Mouse (Mus musculus) splenic B cell, adult 2 months (primary cell): ENCODE measurements at regions not wholly inside any gene's neighbourhood (a gene's known extent, or its start where the extent isn't known, plus 50 kb on each side); places are given as distances from the start of the nearest gene placed in this dataset.

Experiments used
- DNase-seq: peaks from one replicate; pipeline ENCODE4 v3.0.0-alpha.2; 2011; ENCODE audit warnings: low read depth, low spot score
- H3K27me3 ChIP-seq: 2 replicates; pipeline ENCODE4 v1.6.1; 2012; ENCODE audit warnings: mild to moderate bottlenecking, low read length, moderate library complexity, mixed read lengths; ENCODE audit not compliant: control insufficient read depth, poor library complexity, insufficient read depth, severe bottlenecking
- H3K36me3 ChIP-seq: 2 replicates; pipeline ENCODE4 v1.6.1; 2012; ENCODE audit warnings: mild to moderate bottlenecking, low read length, moderate library complexity, mixed read lengths; ENCODE audit not compliant: control insufficient read depth, poor library complexity, insufficient read depth, severe bottlenecking

DNA sequence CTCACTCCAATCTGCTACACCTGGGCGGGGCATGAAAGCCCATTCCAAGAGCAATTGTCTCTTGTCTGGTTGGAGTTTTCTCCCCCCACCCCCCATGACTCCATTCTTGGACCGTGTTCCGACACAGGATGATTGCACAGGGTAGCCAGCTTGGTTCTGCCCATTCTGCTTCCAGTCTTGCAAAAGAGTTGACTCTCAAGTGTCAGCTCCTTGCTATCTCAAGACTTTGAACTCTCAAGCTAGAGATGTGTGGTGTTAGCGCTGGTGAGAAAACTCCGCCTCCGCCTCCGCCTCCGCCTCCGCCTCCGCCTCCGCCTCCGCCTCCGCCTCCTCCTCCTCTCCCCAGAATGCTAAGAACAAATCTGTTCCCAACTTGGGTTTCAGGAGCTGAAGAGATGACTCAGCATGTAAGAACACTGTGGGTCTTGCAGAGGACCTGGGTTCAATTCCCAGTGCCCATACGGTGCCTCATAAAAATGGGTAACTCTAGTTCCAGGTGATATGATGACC is 135.1 kb downstream of the Bcat1 start:
- DNase-seq, result no peak
- no peaks in the 10 kb centered on the region for H3K36me3 ChIP-seq
- no peaks in the 10 kb centered on the region for H3K27me3 ChIP-seq

DNA sequence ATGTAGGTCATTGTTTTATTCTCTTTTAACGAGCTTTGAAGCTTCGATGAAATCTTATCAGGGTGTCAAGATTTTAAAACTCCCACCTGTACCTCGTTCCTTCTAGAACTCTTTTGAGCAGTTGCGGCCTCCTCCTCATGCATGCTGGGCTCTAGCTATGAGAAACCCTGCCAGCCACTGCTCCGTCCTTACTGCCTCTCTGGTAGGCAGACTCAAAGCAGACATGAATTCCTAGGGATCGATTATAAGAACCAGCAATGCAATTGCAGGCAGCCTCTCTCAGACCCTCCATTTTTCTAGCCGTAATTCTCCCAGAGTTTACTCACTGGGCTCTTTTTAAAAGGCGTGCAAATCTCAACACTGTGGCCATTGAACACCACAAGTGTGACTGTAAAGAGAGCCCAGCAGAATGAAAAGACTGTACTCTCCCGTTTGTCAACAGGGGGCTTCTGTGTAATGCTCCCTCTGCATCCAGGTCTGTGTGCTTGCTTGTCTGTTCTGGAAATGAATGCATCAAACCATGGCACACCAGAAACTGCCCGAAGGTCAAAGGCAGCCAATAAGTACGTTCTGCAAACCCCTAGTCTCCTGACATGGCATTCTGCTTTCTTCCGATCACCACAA is 137.3 kb downstream of the Bcat1 start:
- H3K36me3 ChIP-seq, result no peaks in the 10 kb centered on the region
- no peak for DNase-seq

DNA sequence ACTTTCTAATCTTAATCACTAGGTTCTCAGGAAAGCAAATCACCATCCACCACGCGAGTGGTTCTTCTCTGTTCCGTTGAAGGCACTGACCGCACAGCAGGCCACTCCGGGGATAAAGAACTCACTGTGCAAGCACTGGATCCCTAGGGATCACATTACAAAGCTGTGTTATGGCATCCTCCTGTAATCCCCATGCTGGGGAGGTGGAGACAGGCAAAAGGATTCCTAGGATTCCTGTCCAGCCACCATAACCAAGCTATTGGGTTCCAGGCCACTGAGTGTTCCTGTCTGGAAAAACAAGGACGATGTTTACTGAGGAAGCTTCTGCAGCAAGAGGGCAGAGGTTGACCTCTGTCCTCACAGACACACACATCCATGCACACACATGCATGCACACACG is 138.8 kb downstream of the Bcat1 start:
- DNase-seq, result no peak
- Histone ChIP-seq H3K27me3 (no peaks in the 10 kb centered on the region), H3K36me3 (no peaks in the 10 kb centered on the region)

More for the DNA sequence above, 137.3 kb downstream of the Bcat1 start:
- H3K27me3 ChIP-seq, result no peaks in the 10 kb centered on the region

DNA sequence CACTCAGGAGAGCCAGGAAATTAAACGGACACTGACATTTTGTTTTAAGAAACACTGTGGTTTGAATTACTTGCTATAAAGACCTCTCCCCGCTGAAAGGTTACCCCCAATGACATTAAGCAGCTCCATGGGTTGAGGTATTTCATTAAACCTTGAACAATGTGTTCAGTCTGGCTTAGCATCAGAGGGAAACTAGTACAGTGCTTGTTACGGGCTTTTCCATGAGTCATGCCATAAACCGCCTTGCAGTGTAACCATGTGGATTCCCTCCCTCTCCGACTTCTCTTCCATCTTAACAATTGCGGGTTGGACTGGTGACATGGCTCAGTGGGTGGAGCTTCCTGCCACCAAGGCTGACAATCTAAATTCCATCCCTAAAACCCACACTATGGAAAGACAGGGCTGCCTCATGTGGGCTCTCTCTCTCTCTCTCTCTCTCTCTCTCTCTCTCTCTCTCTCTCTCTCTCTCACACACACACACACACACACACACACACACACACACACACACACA is 142.2 kb downstream of the Bcat1 start:
- no peak for DNase-seq
- H3K27me3 ChIP-seq, result no peaks in the 10 kb centered on the region
- no peaks in the 10 kb centered on the region for H3K36me3 ChIP-seq

DNA sequence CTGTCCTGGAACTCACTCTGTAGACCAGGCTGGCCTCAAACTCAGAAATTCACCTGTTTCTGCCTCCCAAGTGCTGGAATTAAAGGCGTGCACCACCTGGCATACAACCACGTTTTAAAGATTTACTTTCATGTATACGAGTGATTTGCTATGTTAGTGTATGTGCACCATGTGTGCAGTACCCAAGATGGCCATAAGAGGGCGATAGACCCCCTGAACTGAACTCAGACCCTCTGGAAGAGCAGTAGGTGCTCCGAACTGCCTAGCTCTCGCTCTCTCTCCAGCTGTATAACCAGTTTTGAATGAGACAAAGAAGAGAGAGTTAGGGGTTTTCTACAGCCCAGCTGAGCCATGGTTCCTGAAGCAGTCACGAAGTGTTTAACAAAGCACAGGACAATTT is 143.6 kb downstream of the Bcat1 start:
- Histone ChIP-seq H3K36me3 (no peaks in the 10 kb centered on the region), H3K27me3 (no peaks in the 10 kb centered on the region)
- DNase-seq, result no peak

DNA sequence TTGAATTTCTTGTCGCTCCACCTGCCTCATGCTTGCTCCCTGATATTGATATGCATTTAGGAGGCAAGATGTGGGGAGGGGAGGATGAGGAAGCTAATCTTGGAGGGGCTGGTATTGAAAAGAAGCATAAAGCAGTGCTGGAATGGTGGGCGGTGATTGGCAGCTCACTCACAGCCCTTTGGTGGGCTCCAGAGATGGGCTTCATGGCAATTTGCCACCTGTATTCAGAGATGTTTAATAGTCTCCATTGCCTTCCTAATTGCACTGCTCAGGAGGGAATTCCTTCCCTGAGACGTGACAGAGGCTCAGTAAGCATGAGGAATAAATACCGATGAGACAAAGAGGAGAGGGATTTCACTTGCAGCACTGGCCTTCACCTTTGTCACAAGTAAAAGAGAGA is 146.0 kb downstream of the Bcat1 start:
- Histone ChIP-seq H3K36me3 (no peaks in the 10 kb centered on the region), H3K27me3 (no peaks in the 10 kb centered on the region)
- no peak for DNase-seq

DNA sequence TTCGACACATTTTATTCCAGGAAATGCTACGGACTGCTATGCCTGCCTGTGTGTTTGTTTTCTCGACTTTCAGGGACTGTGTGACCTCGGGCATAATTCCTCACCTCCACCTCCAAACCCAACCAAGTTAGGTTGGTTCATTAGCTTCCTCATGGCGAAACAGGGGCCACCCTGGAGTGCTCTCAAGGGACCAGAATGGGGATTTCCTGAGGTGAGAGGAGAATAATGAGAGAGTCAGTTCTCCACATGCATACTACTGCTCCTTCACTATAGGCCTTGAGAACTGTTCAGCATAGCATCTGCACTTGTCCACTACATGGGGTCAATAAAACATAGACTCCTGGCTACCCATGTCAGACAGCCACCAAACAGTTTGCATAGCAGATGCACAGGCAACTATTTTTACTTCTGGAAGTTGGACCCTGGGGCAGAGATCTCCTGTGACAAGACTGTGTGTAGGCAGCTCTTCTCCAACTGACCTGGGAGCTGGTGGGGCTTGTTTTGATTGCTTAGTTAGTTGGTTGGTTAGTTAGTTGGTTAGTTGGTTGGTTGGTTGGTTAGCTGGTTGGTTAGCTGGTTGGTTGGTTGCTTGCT is 146.6 kb downstream of the Bcat1 start:
- peak; percentile 44 for DNase-seq
- Histone ChIP-seq H3K27me3 (no peaks in the 10 kb centered on the region), H3K36me3 (no peaks in the 10 kb centered on the region)

DNA sequence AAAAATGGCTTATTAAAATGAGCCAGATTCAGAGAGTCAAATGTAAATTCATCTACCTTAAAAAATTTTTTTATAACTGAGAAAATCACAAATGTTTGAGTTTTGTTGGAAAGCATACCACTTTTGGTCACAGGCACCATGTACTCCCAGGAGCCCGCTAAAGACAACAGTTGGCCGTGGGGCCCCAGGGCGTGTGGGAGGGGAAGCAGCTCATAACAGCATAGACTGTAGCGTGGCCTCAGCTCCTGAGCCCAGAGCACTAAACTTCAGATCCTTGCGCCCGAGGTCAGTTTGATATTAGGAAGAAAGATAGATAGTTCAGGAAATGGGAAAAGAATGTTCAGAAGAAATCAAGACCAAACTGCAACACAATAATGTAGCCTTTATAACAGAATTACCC is 145.8 kb upstream of the Sox5 start:
- no peak for DNase-seq
- no peaks in the 10 kb centered on the region for H3K27me3 ChIP-seq
- H3K36me3 ChIP-seq, result no peaks in the 10 kb centered on the region

DNA sequence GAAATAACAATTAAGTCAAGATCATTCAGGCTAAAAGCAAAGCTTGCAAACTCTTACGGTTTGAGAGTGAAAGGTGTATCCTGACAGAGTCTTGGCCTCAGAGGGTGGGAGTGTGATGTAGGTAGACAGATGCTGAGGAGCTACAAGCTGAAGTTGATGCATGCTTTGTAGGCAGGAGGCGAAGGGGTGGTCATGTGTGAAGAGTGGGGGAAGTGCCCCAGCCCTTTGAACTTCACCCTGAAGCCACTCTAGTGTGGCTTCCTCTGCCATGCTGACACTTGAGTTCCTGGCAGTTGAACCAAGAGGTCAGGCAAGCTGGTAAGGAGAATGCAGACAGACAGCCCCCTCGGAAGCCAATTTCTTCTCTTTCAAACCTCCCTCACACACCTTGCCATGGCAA is 141.0 kb upstream of the Sox5 start:
- no peaks in the 10 kb centered on the region for H3K27me3 ChIP-seq
- DNase-seq, result peak; percentile 64
- H3K36me3 ChIP-seq, result no peaks in the 10 kb centered on the region

DNA sequence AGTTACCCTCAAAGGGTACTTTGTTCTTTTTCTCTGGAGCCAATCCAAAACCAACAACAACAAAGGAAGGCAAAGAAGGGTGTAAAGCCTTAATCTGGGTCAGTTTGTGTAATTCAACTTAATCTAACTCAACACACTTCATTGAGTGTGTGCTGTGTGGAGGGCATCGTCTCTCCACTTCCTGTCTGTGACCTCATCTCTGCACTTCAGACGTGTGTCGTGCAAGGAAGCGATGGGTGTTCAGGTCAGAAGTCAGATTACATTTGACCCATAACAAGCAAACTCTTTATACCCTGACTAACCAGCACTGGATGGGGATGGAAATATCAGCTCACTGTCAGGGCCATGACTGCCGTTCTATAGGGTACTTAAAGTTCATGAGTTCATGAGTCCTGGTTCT is 138.0 kb upstream of the Sox5 start:
- H3K27me3 ChIP-seq, result no peaks in the 10 kb centered on the region
- H3K36me3 ChIP-seq, result no peaks in the 10 kb centered on the region
- peak; percentile 59 for DNase-seq

DNA sequence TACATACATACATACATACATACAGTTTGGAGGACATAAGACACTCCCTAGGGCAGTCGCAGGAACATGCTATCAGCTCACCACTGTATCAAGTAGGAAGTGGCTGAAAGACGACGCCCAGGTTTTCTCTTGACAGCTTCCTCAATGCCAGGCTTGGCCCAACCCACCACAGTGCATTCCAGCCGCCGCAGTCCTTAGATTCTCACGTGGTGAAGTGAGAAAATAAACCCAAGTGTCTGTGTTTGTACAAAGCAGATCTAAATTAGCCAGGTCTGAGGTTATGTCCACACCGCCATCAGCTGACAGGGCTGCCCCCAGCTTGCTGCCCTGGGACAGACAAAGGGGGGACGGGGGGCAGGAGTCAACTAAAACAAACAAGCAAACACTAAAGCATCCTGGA is 135.4 kb upstream of the Sox5 start:
- Histone ChIP-seq H3K36me3 (no peaks in the 10 kb centered on the region), H3K27me3 (no peaks in the 10 kb centered on the region)
- DNase-seq, result peak; percentile 44

DNA sequence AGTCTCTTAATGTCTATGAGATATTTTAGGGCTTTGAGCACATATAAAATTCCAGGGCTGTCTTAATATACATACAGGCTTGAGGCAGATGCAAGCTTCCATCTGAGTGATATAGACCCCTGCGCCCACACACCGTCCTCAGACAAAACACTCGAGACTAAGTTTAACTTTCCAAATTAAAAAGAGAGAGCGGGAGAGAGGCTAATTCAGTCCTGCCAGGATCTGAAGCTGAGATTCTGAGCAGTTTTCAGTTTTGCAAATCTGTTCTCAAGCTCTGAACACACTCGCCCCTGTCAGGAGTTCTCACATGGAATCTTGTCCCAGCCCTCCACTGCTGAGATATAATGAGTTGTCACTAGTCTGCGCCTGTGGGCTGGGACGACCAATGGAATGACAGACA is 130.0 kb upstream of the Sox5 start:
- Histone ChIP-seq H3K27me3 (no peaks in the 10 kb centered on the region), H3K36me3 (no peaks in the 10 kb centered on the region)
- no peak for DNase-seq

DNA sequence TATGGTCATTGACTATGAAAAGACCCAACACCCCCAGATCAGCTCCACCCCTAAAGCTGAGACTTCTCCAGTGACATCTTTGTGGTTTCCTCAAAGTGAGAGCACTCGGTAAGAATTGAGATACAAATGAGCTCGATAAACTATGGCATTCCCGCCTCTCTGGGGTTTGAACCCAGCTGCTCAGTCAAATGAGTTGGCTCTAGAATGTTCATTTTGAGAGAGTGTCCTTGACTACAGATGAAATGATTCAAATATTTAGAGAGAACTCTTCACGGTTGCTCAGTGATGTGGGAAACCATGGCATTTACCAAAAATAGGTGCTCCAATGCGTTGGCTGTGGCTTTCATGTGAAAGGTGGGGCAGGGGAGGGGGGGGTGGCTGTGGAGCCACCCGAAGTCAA is 128.6 kb upstream of the Sox5 start:
- H3K36me3 ChIP-seq, result no peaks in the 10 kb centered on the region
- peak; percentile 75 for DNase-seq
- H3K27me3 ChIP-seq, result no peaks in the 10 kb centered on the region

DNA sequence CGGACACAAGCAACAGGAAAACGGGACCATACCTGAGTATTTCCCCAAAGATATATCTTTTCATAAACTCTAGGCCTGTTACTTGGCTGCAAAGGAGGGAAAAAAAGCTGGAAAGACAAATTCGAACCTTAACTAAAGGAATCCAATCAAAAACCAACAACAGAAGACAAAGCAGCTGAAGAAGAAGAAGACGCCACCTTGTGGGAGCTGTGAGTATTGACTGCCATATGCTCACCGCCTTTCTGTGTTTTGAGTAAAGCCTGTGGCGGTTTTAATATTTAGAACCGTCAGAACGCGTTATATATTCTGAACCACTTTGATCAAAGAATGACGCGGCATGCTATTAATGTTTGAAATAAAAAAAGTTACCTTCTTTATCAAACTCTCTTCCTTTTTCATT is 126.9 kb upstream of the Sox5 start:
- no peak for DNase-seq
- H3K27me3 ChIP-seq, result no peaks in the 10 kb centered on the region
- H3K36me3 ChIP-seq, result no peaks in the 10 kb centered on the region

DNA sequence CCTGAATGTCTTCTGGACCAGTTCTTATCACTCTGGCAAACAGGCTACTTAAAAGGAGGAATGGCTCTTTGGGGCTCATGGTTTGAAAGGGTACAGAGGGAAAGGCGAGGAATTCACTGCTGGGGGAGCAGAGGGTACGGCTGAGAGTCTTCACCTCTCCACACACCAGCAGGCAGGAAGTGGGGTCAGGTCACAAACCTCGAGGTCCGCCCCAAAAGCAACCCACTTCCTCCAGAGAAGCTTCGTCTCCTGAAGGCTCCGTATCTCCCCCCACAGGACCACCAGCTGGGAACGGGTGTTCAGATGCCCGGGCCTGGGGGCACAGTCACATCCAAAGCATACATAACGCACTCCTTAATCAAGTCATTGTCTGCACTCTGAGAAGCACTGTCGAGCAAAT is 121.4 kb upstream of the Sox5 start:
- H3K27me3 ChIP-seq, result no peaks in the 10 kb centered on the region
- no peaks in the 10 kb centered on the region for H3K36me3 ChIP-seq
- peak; percentile 44 for DNase-seq
